Mouse (Mus musculus) megakaryocyte, adult 5-6 weeks (primary cell): Measurements from ENCODE around the gene A4gnt. TPM values are rescaled to one million over a fixed set of nuclear protein-coding genes. Genes with fewer than 3 reads are reported as not detected.

Experiments used
- ATAC-seq: 2 replicates; pipeline ENCODE4 v1.8.0; 2016; ENCODE audit warnings: mild to moderate bottlenecking, inconsistent platforms; ENCODE audit not compliant: poor library complexity, severe bottlenecking
- total RNA-seq, 2 experiments: library from RNA; stranded (forward) in 1 of 2; stranded (reverse) in 1 of 2; fragments of 153-499, 151-499 nt in 1 of 2; fragments of 221-1000, 200-1000 nt in 1 of 2; gene quantifications; 2 replicates each; pipeline versions ENCODE4 v1.2.3 to v1.2.4; 2015 to 2017

A4gnt gene
- total RNA-seq, 2 experiments from 2014 or later, result not detected

DNA sequence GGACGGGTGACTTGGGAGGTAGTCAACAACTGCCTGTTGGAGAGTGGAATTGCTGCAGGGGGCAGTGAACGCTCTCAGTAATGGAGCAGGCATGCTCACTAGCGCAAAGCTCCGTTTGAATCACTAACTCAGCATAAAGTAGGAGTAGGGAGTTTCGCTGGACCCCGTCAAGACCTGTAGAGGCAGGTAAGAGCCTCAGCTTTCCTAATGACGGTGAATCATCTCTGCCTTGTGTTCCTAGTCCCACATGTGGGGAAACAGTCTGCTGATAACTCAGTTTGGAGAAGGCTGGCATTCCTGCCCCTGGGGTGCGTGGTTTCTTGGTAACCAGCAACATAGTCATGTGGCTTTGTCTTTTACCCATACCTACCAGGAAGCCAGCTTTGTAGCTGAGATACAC lies 20.0 kb downstream of the A4gnt start:
- ATAC-seq, result no peak

- no peak for ATAC-seq
These were observed 24.5 kb downstream of the A4gnt start for GRCm38 (mm10) chr9:99636776-99637175.

GRCm38 (mm10) chr9:99637227-99637626 lies 24.9 kb downstream of the A4gnt start:
- no peak for ATAC-seq

DNA sequence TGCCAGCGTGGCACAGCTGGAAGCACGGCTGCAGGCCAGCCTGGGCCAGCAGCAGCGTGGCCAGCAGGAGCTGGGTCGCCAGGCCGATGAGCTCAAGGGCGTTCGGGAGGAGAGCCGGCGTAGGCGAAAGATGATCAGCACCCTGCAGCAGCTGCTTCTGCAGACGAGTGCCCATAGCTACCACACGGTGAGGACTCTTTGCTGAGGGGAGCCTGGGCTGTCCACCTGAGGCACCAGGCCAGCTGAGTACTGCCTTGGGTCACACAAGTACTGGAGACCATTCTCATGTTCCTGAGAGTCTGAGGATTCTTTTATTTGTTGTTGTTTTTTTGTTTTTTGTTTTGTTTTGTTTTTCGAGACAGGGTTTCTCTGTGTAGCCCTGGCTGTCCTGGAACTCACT lies 25.4 kb downstream of the A4gnt start:
- ATAC-seq, result no peak

- ATAC-seq, result no peak
These were observed 27.7 kb downstream of the A4gnt start for GRCm38 (mm10) chr9:99639957-99640356.

DNA sequence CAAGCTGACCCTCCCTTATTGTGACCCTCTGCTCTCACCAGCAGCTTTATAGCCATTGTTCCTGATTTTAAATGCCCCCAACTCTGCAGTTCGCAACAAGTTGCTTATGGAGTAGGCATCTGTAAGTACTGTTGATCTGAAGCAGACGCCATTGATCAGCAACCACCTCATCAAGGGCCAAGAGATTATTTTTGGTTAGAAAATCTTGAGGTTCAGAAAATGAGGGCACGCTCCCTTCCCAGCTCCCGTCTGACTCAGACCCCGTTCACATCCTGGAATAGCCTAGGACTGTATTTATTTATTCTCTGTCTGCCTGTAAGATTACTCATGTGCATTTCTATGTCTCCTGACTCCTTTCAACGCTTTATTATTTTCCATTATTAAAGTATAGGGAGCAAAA lies 33.1 kb downstream of the A4gnt start:
- ATAC-seq, result no peak

- ATAC-seq, result no peak
These were observed 33.8 kb downstream of the A4gnt start for GRCm38 (mm10) chr9:99646102-99646501.

DNA sequence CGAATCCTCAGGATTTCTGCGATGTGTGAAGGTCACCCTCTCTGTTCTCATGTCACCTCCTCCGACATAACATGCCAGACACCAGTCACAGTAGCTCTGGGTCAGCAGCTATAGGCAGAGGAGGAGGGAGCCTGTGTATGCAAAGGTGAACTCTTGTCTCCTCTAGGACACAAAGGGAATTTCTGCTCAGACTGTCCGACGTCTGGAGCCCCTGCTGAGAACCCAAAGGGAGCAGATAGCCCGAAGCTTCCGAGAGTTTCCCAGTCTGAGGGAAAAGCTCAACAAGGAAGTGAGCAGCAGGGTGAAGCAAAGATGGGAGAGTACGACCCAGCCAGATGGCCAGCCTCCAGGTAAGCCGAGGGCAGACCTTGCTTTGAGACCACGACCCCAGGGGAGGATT lies 48.5 kb downstream of the A4gnt start:
- no peak for ATAC-seq

DNA sequence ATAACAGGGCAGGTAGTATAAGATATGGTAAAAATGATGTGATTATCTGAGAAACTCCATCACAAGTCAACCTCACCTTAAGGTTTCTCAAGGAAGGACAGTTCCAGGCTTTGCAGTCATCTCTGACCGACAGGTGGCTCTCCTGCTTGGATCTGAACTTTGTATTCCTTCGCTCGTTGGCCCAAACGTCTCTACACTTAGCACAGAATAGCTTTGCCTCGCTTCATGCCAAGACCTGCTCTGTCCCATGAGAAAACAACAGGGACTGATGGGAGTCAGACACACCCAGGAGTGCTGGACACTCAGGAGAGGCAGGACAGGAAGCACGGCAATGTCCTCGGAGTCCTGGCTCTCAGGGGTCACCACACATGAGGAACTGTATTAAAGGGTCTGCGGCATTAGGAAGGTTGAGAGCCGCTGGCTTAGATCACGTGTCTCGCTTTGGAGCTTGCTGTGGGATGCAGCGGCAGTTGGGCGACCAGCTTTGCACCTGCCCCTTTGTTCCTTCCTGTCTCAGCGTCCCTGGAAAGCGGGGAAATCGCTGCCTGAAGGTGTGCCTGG lies 49.4 kb downstream of the A4gnt start:
- no peak for ATAC-seq

DNA sequence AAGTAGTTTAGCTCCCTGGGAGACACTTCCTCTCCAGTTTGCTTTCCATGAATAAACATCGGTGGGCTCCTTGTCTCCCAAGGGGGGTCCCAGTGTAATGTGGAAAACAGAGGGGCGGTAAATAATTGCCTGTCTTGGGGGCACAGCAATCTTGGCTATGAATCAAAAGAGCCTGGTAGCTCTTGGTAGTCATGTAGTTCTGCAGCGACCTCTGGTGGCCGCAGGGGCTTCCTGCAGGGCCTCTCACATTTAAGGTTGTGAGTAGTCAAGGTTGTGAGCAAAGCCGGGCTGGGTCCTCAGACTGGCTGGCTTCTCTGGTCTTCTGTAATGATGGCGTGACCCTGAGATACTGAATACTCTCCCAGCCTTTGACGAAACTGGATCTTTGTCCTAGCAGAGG lies 50.1 kb downstream of the A4gnt start:
- peak; percentile 63 for ATAC-seq

- no peak for ATAC-seq
These were observed 50.6 kb downstream of the A4gnt start for GRCm38 (mm10) chr9:99662887-99663286.

GRCm38 (mm10) chr9:99667596-99667995 lies 55.3 kb downstream of the A4gnt start:
- no peak for ATAC-seq

DNA sequence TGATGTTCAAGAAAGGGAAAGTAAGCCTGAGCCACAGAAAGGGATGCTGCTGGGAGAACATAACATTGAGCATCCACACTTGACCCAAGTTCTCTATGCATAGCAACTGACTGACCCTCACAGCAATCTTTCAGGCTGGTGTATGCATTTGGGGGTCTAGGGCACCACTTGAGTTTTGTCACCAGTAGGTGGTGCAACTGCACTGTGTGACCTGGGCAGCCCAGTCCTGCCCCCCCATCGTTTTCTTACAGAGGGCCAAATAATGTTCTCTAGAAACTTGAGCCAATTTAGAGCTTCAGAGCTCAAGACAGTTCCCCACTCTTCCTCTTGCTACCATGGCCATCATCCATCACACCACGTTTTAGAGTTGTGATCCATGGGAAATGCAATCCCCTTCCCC lies 59.3 kb downstream of the A4gnt start:
- no peak for ATAC-seq

Other genes with a start within 250 kb of the A4gnt start
- 0.50 and 1.6 TPM in 2 replicates for gene Mras, start 175.1 kb upstream of the A4gnt start, total RNA-seq (2015)
- 0.41 and 0.48 TPM in 2 replicates for gene Mras, start 175.1 kb upstream of the A4gnt start, total RNA-seq (2017)
- gene Nme9, start 161.0 kb upstream of the A4gnt start, total RNA-seq (2015), result not detected in 2 replicates
- gene Nme9, start 161.0 kb upstream of the A4gnt start, total RNA-seq (2017), result not detected in 2 replicates
- 21.3 and 22.9 TPM in 2 replicates for gene Armc8, start 43.6 kb upstream of the A4gnt start, total RNA-seq (2015)
- gene Armc8, start 43.6 kb upstream of the A4gnt start, total RNA-seq (2017), result 22.6 and 26.1 TPM in 2 replicates
- 14.0 and 16.6 TPM in 2 replicates for gene Dbr1, start 36.7 kb upstream of the A4gnt start, total RNA-seq (2015)
- 38.5 and 39.8 TPM in 2 replicates for gene Dbr1, start 36.7 kb upstream of the A4gnt start, total RNA-seq (2017)
- gene Dzip1l, start 17.0 kb downstream of the A4gnt start, total RNA-seq (2015), result not detected in 2 replicates
- gene Dzip1l, start 17.0 kb downstream of the A4gnt start, total RNA-seq (2017), result not detected in 2 replicates
- not detected in 2 replicates for gene Cldn18, start 104.8 kb downstream of the A4gnt start, total RNA-seq (2015)
- gene Cldn18, start 104.8 kb downstream of the A4gnt start, total RNA-seq (2017), result not detected in 2 replicates